Mouse (Mus musculus): ENCODE results near the gene Ybx2. TPM values are rescaled to one million over a fixed set of nuclear protein-coding genes. Genes with fewer than 3 reads are reported as not detected.

The Ybx2 gene
- polyA plus RNA-seq, 1 experiment from 2014 or later = 2.4 TPM

DNA sequence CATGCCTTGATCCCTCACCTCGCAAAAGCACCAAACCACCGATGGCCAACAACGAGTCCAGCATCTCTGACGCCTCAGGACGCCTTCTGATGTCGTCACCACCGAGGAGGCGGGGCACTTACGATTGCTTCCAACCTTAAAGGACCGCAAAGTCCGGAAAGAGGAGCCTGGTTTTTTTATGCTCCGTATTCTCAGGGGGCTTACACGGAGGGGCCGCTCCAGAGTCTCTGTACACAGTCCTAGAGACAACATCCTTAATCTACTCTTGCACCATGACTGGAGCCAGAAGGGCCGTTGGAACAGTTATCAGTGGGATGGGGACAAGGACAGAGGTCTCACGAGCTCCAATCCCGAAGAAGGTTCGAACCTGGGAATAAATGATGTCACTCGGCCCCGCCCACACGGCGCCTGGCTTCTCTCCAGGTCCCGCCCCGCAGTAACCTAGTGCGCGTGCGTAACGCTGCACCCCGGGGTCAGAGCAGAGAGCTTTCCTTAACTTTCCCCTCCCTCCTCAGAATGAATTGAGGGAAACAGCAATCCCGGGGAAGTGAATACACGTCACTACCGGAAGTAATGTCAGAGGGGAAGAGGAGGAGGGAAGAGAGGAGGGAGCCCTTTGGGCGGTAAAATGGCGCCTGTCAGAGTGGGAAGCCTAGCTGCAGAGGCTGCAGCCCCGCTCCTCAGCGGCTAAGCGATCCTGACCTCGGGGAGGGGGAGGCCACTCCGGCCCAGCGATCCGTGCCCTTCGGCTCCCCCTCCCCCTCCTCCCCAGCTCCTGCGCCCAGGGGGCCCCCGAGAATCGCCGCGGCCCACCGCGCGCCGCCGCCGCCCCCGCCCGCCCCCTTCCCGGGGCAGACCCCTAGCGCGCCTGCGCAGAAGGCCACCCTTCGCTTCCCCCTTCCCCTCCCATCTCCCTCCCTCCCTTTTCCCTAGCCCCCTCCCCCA is 44.9 kb downstream of the Ybx2 start:
- no peaks in the 10 kb centered on the region for H3K9me3 ChIP-seq (replicated peaks)
- peak overlapping the region; percentile 99 for H3K4me3 ChIP-seq
- no peaks in the 10 kb centered on the region for H3K27me3 ChIP-seq (ENCODE audit: low read depth, poor library complexity, severe bottlenecking)
- peak overlapping the region; percentile 99 for H3K27ac ChIP-seq (replicated peaks)
- DNase-seq (ENCODE audit: low spot score) = peak; percentile 99
- peaks cover 39% of the 10 kb centered on the region for H3K4me1 ChIP-seq
- WGBS = under 1% methylated on average over 53 of the region's 60 CpGs
- peaks cover 62% of the 10 kb centered on the region for H3K36me3 ChIP-seq

DNA sequence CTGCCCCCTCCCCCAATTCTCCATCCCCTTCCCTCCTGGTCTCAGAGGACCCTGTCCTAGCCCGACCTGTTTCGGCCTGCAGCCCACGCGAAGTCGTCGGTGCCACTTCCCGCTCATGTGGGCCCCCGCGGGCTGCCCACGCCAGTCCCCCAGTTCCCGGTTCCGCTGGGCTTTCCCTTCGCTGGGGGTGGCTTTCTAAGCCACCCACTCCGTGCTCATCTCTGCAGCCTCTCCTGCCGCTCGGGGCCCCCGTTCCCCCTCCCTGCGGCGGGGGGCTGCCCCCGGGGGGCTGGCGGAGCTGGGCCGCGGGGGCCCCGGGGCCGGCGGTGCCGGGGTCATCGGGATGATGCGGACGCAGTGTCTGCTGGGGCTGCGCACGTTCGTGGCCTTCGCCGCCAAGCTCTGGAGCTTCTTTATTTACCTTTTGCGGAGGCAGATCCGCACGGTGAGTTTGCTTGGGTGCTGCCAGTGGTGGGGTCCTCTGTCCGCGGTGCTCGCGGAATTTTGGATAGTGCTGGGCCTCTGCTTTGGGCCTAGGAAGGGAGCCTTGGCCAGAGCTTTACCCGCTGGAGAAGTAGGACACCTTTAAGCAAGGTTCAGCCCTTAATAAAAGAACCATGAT is 45.7 kb downstream of the Ybx2 start, which contains the start of gene Ctdnep1:
Gene Ctdnep1, plus strand, starts transcription at position 16 of the 622 bp plus-strand sequence.
- Histone ChIP-seq H3K27me3 (ENCODE audit: low read depth, poor library complexity, severe bottlenecking) (no peaks in the 10 kb centered on the region), H3K9me3 (replicated peaks) (no peaks in the 10 kb centered on the region), H3K36me3 (peaks cover 60% of the 10 kb centered on the region), H3K4me3 (peak within 1 kb of the TSS; percentile 99), H3K27ac (replicated peaks) (peak within 1 kb of the TSS; percentile 99), H3K4me1 (peaks cover 39% of the 10 kb centered on the region)
- DNase-seq (ENCODE audit: low spot score) = no peak
- WGBS = under 1% methylated on average over 43 of the region's 43 CpGs

DNA sequence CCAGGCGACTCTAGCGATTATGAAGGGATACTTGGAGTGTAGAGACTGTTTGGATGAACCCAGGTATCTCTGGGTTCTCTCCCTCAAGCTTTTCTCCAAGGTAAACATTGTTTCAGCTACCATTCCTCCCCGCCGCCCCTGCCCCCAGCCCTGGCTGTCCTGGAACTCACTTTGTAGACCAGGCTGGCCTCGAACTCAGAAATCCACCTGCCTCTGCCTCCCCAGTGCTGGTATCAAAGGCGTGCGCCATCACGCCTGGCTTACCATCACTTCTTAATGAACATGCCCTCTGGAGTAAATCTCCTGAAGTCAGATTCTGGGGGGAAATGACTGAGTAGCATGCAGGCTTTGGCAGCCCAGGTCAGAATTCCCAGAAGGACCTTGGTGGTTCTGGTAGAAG is 46.6 kb downstream of the Ybx2 start, which contains the start of gene Elp5:
Gene Elp5, minus strand, starts transcription at position 293 of the 400 bp plus-strand sequence.
- peaks cover 60% of the 10 kb centered on the region for H3K36me3 ChIP-seq
- WGBS = 65% methylated on average over 8 of the region's 8 CpGs

DNA sequence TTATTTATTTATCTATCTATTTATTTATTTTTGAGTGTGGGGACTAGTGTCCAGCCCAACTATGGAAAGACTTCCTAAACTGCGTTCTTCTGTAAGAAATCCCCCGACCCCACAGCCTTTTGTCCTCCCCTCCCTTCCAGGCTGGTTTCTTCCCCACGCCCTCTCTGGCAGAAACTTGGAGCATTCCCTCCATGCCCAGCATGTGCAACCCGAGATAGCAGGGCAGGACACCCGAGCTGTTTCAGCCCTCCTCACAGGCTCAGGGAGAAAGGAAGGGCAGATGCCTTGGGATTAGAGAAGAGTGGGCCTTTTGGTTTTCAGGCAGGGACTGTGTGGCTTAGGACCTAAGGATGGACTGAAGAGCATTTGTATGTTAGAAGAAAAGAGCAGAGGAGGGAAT is 47.3 kb downstream of the Ybx2 start:
- WGBS = 37% methylated on average over 5 of the region's 5 CpGs
- no peak for DNase-seq (ENCODE audit: low spot score)
- H3K36me3 ChIP-seq = peaks cover 60% of the 10 kb centered on the region
- H3K9me3 ChIP-seq (replicated peaks) = no peaks in the 10 kb centered on the region
- H3K27me3 ChIP-seq (ENCODE audit: low read depth, poor library complexity, severe bottlenecking) = no peaks in the 10 kb centered on the region
- peak overlapping the region; percentile 99 for H3K4me3 ChIP-seq
- H3K27ac ChIP-seq (replicated peaks) = peak overlapping the region; percentile 18; the same call in 1 of the 2 replicates
- peaks cover 39% of the 10 kb centered on the region for H3K4me1 ChIP-seq

More for the DNA sequence above, 46.6 kb downstream of the Ybx2 start, which contains the start of gene Elp5:
- H3K27me3 ChIP-seq (ENCODE audit: low read depth, poor library complexity, severe bottlenecking) = no peaks in the 10 kb centered on the region
- no peaks in the 10 kb centered on the region for H3K9me3 ChIP-seq (replicated peaks)
- H3K4me1 ChIP-seq = peaks cover 39% of the 10 kb centered on the region
- DNase-seq (ENCODE audit: low spot score) = no peak
- peak within 1 kb of the TSS; percentile 99 for H3K4me3 ChIP-seq
- H3K27ac ChIP-seq (replicated peaks) = peak within 1 kb of the TSS; percentile 99

DNA sequence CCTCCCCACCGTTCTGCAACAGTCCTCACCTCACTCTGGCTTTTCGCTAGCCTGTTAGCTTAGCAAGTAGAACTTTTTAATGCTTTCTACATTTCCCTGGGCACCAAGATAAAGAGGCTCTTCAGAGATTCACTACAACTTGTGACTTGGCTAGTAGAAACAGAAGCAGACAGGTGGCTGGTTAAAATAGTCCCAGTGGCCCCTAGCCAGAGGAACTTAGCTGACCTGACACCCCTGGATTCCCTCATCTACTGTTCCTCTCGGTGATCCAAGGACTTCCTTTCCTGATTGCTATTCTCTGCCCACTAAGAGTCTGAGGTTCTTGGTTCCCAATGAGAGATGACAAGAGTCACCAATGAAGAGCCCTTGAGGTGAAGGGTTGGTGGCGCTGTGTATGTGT is 47.8 kb downstream of the Ybx2 start:
- H3K27me3 ChIP-seq (ENCODE audit: low read depth, poor library complexity, severe bottlenecking) = no peaks in the 10 kb centered on the region
- 0 out of 2 replicates have a peak overlapping the region, but pooled peaks have one; percentile 18 for H3K27ac ChIP-seq (replicated peaks)
- H3K9me3 ChIP-seq (replicated peaks) = no peaks in the 10 kb centered on the region
- H3K4me3 ChIP-seq = peak overlapping the region; percentile 99
- peaks cover 39% of the 10 kb centered on the region for H3K4me1 ChIP-seq
- whole genome bisulfite sequencing = 87% methylated on average over 4 of the region's 4 CpGs
- DNase-seq (ENCODE audit: low spot score) = no peak
- peaks cover 60% of the 10 kb centered on the region for H3K36me3 ChIP-seq

DNA sequence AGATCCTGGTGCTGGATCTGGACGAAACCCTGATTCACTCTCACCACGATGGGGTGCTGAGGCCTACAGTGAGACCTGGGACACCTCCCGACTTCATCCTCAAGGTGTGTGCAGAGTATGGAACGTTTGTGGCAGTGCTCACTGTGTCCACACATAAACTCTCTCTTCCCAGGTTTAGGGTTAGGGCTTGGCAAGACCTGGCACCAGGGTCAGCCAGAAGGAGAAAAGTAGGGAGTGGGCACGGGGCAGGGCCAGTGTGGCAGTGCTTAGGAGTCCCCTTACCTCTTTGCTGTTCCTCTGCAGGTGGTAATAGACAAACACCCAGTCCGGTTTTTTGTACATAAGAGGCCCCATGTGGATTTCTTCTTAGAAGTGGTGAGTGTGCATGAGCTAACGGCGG is 48.8 kb downstream of the Ybx2 start:
- Histone ChIP-seq H3K27ac (replicated peaks) (no peak overlapping the region), H3K4me3 (peak overlapping the region; percentile 4; the same call in 1 of the 2 replicates), H3K9me3 (replicated peaks) (no peaks in the 10 kb centered on the region), H3K27me3 (ENCODE audit: low read depth, poor library complexity, severe bottlenecking) (no peaks in the 10 kb centered on the region), H3K4me1 (peaks cover 30% of the 10 kb centered on the region), H3K36me3 (peaks cover 65% of the 10 kb centered on the region)
- no peak for DNase-seq (ENCODE audit: low spot score)
- WGBS = 92% methylated on average over 8 of the region's 8 CpGs

DNA sequence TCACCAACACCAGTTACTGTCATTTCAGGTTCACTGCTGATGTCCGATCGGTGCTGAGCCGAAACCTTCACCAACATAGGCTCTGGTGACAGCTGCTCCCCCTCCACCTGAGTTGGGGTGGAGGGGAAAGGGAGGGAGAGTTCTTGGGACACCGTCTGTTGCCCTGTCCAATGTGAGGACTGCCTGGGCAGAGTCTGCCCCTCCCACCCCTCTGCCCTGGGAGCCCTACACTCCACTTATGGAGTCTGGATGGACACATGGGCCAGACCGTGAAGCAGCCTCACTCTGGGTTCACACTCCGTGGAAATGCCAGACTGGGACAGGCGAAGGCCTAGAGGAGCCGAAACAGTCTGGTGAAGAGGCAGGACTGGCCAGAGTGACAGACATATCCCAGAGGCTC is 54.4 kb downstream of the Ybx2 start:
- H3K27me3 ChIP-seq (ENCODE audit: low read depth, poor library complexity, severe bottlenecking) = no peaks in the 10 kb centered on the region
- peaks cover 24% of the 10 kb centered on the region for H3K4me1 ChIP-seq
- H3K27ac ChIP-seq (replicated peaks) = no peak overlapping the region
- H3K36me3 ChIP-seq = peaks cover 74% of the 10 kb centered on the region
- DNase-seq (ENCODE audit: low spot score) = no peak
- 93% methylated on average over 8 of the region's 8 CpGs for WGBS
- no peaks in the 10 kb centered on the region for H3K9me3 ChIP-seq (replicated peaks)
- 0 out of 2 replicates have a peak overlapping the region, but pooled peaks have one; percentile 0 for H3K4me3 ChIP-seq

Small RNA genes within 50 kb of the gene (microRNA-seq; reads per million reads assigned to microRNA genes)
- gene Gm44349 = not detected

Other genes with a start within 250 kb of the Ybx2 start
- 1.2 and 1.4 TPM in 2 replicates for gene Tnfsf12, start 239.9 kb upstream of the Ybx2 start, polyA plus RNA-seq (2016; fragmentation: Nextera tagmentation; extraction: Ambion mirVana)
- 1.0 and 1.3 TPM in 2 replicates for gene Tnfsfm13, start 239.7 kb upstream of the Ybx2 start, polyA plus RNA-seq (2016; fragmentation: Nextera tagmentation; extraction: Ambion mirVana)
- 25.6 and 32.2 TPM in 2 replicates for gene Polr2a, start 177.2 kb upstream of the Ybx2 start, polyA plus RNA-seq (2016; fragmentation: Nextera tagmentation; extraction: Ambion mirVana)
- gene Slc35g3, start 173.8 kb upstream of the Ybx2 start, polyA plus RNA-seq (2016; fragmentation: Nextera tagmentation; extraction: Ambion mirVana) = 0.09 TPM in 1 of 2 replicates, not detected in the other
- gene Zbtb4, start 169.9 kb upstream of the Ybx2 start, polyA plus RNA-seq (2016; fragmentation: Nextera tagmentation; extraction: Ambion mirVana) = 0.64 and 0.91 TPM in 2 replicates
- gene Chrnb1, start 139.9 kb upstream of the Ybx2 start, polyA plus RNA-seq (2016; fragmentation: Nextera tagmentation; extraction: Ambion mirVana) = 1.1 TPM in 2 replicates
- 1.0 and 1.4 TPM in 2 replicates for gene Fgf11, start 133.9 kb upstream of the Ybx2 start, polyA plus RNA-seq (2016; fragmentation: Nextera tagmentation; extraction: Ambion mirVana)
- 0.90 and 0.99 TPM in 2 replicates for gene Tmem102, start 130.2 kb upstream of the Ybx2 start, polyA plus RNA-seq (2016; fragmentation: Nextera tagmentation; extraction: Ambion mirVana)
- gene Gm39566, start 120.5 kb upstream of the Ybx2 start, polyA plus RNA-seq (2016; fragmentation: Nextera tagmentation; extraction: Ambion mirVana) = not detected in 2 replicates
- not detected in 2 replicates for gene Spem2, start 117.3 kb upstream of the Ybx2 start, polyA plus RNA-seq (2016; fragmentation: Nextera tagmentation; extraction: Ambion mirVana)
- 0.12 and 0.19 TPM in 2 replicates for gene Spem1, start 113.6 kb upstream of the Ybx2 start, polyA plus RNA-seq (2016; fragmentation: Nextera tagmentation; extraction: Ambion mirVana)
- gene Nlgn2, start 98.0 kb upstream of the Ybx2 start, polyA plus RNA-seq (2016; fragmentation: Nextera tagmentation; extraction: Ambion mirVana) = 6.1 and 8.6 TPM in 2 replicates
- 345 and 346 TPM in 2 replicates for gene Tmem256, start 97.3 kb upstream of the Ybx2 start, polyA plus RNA-seq (2016; fragmentation: Nextera tagmentation; extraction: Ambion mirVana)
- 70.4 and 81.8 TPM in 2 replicates for gene Plscr3, start 89.4 kb upstream of the Ybx2 start, polyA plus RNA-seq (2016; fragmentation: Nextera tagmentation; extraction: Ambion mirVana)
- gene Tnk1, start 77.1 kb upstream of the Ybx2 start, polyA plus RNA-seq (2016; fragmentation: Nextera tagmentation; extraction: Ambion mirVana) = 0.41 and 0.44 TPM in 2 replicates
- gene Tmem95, start 57.8 kb upstream of the Ybx2 start, polyA plus RNA-seq (2016; fragmentation: Nextera tagmentation; extraction: Ambion mirVana) = not detected in 2 replicates
- gene Kctd11, start 54.4 kb upstream of the Ybx2 start, polyA plus RNA-seq (2016; fragmentation: Nextera tagmentation; extraction: Ambion mirVana) = 6.4 and 7.0 TPM in 2 replicates
- gene Acap1, start 40.3 kb upstream of the Ybx2 start, polyA plus RNA-seq (2016; fragmentation: Nextera tagmentation; extraction: Ambion mirVana) = 1.0 and 1.2 TPM in 2 replicates
- gene 2810408A11Rik, start 34.8 kb upstream of the Ybx2 start, polyA plus RNA-seq (2016; fragmentation: Nextera tagmentation; extraction: Ambion mirVana) = 14.8 and 20.5 TPM in 2 replicates
- gene Neurl4, start 34.7 kb upstream of the Ybx2 start, polyA plus RNA-seq (2016; fragmentation: Nextera tagmentation; extraction: Ambion mirVana) = 12.8 and 14.3 TPM in 2 replicates
- gene Gps2, start 21.9 kb upstream of the Ybx2 start, polyA plus RNA-seq (2016; fragmentation: Nextera tagmentation; extraction: Ambion mirVana) = 98.4 and 111 TPM in 2 replicates
- 2,258 and 2,701 TPM in 2 replicates for gene Eif5a, start 13.8 kb upstream of the Ybx2 start, polyA plus RNA-seq (2016; fragmentation: Nextera tagmentation; extraction: Ambion mirVana)
- gene Slc2a4, start 12.4 kb downstream of the Ybx2 start, polyA plus RNA-seq (2016; fragmentation: Nextera tagmentation; extraction: Ambion mirVana) = 12.6 and 12.8 TPM in 2 replicates
- 7.1 and 7.6 TPM in 2 replicates for gene Cldn7, start 29.0 kb downstream of the Ybx2 start, polyA plus RNA-seq (2016; fragmentation: Nextera tagmentation; extraction: Ambion mirVana)
- gene Ctdnep1, start 45.4 kb downstream of the Ybx2 start, polyA plus RNA-seq (2016; fragmentation: Nextera tagmentation; extraction: Ambion mirVana) = 20.5 and 26.3 TPM in 2 replicates
- 151 and 155 TPM in 2 replicates for gene Elp5, start 46.7 kb downstream of the Ybx2 start, polyA plus RNA-seq (2016; fragmentation: Nextera tagmentation; extraction: Ambion mirVana)
- 409 and 454 TPM in 2 replicates for gene Gabarap, start 55.3 kb downstream of the Ybx2 start, polyA plus RNA-seq (2016; fragmentation: Nextera tagmentation; extraction: Ambion mirVana)
- gene Phf23, start 60.0 kb downstream of the Ybx2 start, polyA plus RNA-seq (2016; fragmentation: Nextera tagmentation; extraction: Ambion mirVana) = 95.1 and 96.3 TPM in 2 replicates
- 52.1 and 54.1 TPM in 2 replicates for gene Dvl2, start 64.8 kb downstream of the Ybx2 start, polyA plus RNA-seq (2016; fragmentation: Nextera tagmentation; extraction: Ambion mirVana)
- gene Acadvl, start 79.6 kb downstream of the Ybx2 start, polyA plus RNA-seq (2016; fragmentation: Nextera tagmentation; extraction: Ambion mirVana) = 42.2 and 48.6 TPM in 2 replicates
- 16.6 and 23.8 TPM in 2 replicates for gene Dlg4, start 81.1 kb downstream of the Ybx2 start, polyA plus RNA-seq (2016; fragmentation: Nextera tagmentation; extraction: Ambion mirVana)
- gene Asgr1, start 118.3 kb downstream of the Ybx2 start, polyA plus RNA-seq (2016; fragmentation: Nextera tagmentation; extraction: Ambion mirVana) = 0.58 and 0.73 TPM in 2 replicates
- gene Asgr2, start 156.8 kb downstream of the Ybx2 start, polyA plus RNA-seq (2016; fragmentation: Nextera tagmentation; extraction: Ambion mirVana) = not detected in 2 replicates
- 0.12 TPM in 1 of 2 replicates, not detected in the other for gene Mgl2, start 194.5 kb downstream of the Ybx2 start, polyA plus RNA-seq (2016; fragmentation: Nextera tagmentation; extraction: Ambion mirVana)
- gene Clec10a, start 220.4 kb downstream of the Ybx2 start, polyA plus RNA-seq (2016; fragmentation: Nextera tagmentation; extraction: Ambion mirVana) = 0.35 and 0.61 TPM in 2 replicates